Mouse (Mus musculus) kidney, postnatal 14 days (tissue): ENCODE data around the gene Vmn2r121.

Source experiments
- DNase-seq: peaks from one replicate; pipeline ENCODE4 v3.0.0; 2022; ENCODE audit warnings: mixed read lengths

Vmn2r121 gene

DNA sequence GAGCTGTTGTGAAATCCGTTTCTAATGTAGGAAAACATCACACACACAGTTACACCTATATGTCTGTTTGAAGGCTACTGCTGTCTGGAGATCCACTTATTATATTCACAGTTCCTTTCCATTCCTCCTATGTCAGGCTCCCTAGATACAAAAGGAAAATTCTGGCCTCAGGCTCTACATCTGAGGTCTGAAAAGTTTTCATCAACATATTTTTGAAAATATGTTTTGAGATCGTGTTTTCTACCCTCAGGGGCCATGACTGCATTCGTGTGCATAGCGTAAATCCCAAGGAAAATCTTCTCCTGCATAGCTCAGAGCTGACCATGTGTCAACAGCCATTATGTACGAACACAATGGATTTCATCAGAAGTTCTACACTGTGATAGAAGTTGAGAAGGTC is at the start of gene Vmn2r121:
Vmn2r121 (minus strand) TSS at position 101 of the 400 bp plus-strand sequence.
- DNase-seq = no peak
